Mouse (Mus musculus) liver, postnatal 0 days (tissue): ENCODE data around the gene Got1.

Source experiments
- CTCF ChIP-seq: sonication (generic); IDR thresholded peaks from 2 replicates; pipeline ENCODE4 v1.5.1; 2016; ENCODE audit warnings: antibody characterized with exemption, low read depth
- EP300 ChIP-seq: IDR thresholded peaks from 2 replicates; pipeline ENCODE4 v1.6.1; 2016; ENCODE audit warnings: antibody characterized with exemption, low read depth, mild to moderate bottlenecking

- TF ChIP-seq CTCF (no peak), EP300 (no peak)
Measured at GRCm38 (mm10) chr19:43472781-43473180, 51.6 kb downstream of the Got1 start.
